Mouse (Mus musculus) brain, adult 2 months (tissue): Measurements from ENCODE around the gene Abca8a.
"Not testable (repeated sequence)": the region's sequence is repeated elsewhere in the genome, so short reads cannot be mapped to it uniquely, and the experiment has no call there.

Source experiments
- DNase-seq: peaks from one replicate; pipeline ENCODE4 v3.0.0; 2011; ENCODE audit warnings: low read depth, low spot score

Abca8a gene

DNA sequence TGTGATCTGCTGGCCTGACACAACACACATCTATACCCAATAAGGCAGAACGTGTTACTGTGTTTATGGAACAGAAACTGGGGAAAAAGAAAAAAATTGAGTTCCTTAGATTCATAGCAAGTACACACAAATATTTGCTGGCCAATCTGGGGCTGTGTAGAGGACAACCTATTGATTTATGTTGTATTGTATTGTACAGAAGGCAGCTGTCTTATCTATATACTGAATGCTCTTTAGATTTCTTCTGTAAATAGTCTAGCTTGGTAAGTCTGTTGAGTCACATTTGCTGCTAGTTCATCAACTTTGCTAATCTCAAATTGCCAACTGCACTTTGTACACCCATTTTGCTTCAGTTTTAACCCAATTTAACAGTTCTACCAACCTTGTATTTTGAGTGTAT, 107.6 kb downstream of the Abca8a start:
- no peak for DNase-seq

GRCm38 (mm10) chr11:109987460-109988072, 108.2 kb downstream of the Abca8a start:
- DNase-seq = not testable (repeated sequence)

DNA sequence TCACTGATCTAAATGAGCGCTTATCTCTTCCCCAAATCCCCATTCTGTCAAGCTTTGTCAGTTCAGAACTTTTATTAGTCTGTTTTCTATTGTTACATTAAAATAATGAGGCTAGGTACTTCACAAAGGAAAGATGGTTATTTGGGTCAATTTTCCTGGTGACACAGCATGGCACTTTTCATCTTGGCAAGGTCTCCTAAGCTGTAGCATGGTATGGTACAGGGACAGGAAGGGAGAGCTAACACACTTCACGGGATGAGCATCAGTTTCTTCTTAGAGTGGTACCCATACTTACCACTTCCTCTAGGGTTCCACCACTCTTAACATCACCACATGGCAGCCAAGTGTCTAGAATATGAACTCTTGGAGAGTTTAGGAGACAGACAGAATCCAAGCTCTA, 113.9 kb downstream of the Abca8a start:
- peak; percentile 59 for DNase-seq
